Mouse (Mus musculus): ENCODE measurements at regions not wholly inside any gene's neighbourhood (a gene's known extent, or its start where the extent isn't known, plus 50 kb on each side); places are given as distances from the start of the nearest gene placed in this dataset.
A peak's percentile ranks its signal among the peaks of the same experiment; 100 is the strongest.
"Not testable (repeated sequence)": the region's sequence is repeated elsewhere in the genome, so short reads cannot be mapped to it uniquely, and the experiment has no call there.

- DNase-seq (ENCODE audit: low spot score in 2 of 2), result no peak
Measured at GRCm38 (mm10) chr2:123655551-123655950, 434.2 kb upstream of the Sema6d start.

GRCm38 (mm10) chr2:123688290-123689030, 401.3 kb upstream of the Sema6d start:
- DNase-seq (ENCODE audit: low spot score in 2 of 2), result no peak

GRCm38 (mm10) chr2:123689801-123690200, 400.0 kb upstream of the Sema6d start:
- no peak for DNase-seq (ENCODE audit: low spot score in 2 of 2)

GRCm38 (mm10) chr2:123739688-123740087, 350.1 kb upstream of the Sema6d start:
- DNase-seq (ENCODE audit: low spot score in 2 of 2), result no peak

GRCm38 (mm10) chr2:123740541-123740940, 349.2 kb upstream of the Sema6d start:
- no peak for DNase-seq (ENCODE audit: low spot score in 2 of 2)

- DNase-seq (ENCODE audit: low spot score in 2 of 2), result no peak
Measured at GRCm38 (mm10) chr2:123754220-123754619, 335.5 kb upstream of the Sema6d start.

- DNase-seq (ENCODE audit: low spot score in 2 of 2), result not testable (repeated sequence)
Measured at GRCm38 (mm10) chr2:123754656-123755499, 334.9 kb upstream of the Sema6d start.

- DNase-seq (ENCODE audit: low spot score in 2 of 2), result peak in 1 of 2 experiments; percentile 13
Measured at GRCm38 (mm10) chr2:123799226-123799786, 290.5 kb upstream of the Sema6d start.

GRCm38 (mm10) chr2:123805646-123806045, 284.1 kb upstream of the Sema6d start:
- no peak for DNase-seq (ENCODE audit: low spot score in 2 of 2)

GRCm38 (mm10) chr2:123806370-123806769, 283.4 kb upstream of the Sema6d start:
- peak in 1 of 2 experiments; percentile 23 for DNase-seq (ENCODE audit: low spot score in 2 of 2)

- peak in 1 of 2 experiments; percentile 16 for DNase-seq (ENCODE audit: low spot score in 2 of 2)
Measured at GRCm38 (mm10) chr2:123813182-123813949, 276.4 kb upstream of the Sema6d start.

- DNase-seq (ENCODE audit: low spot score in 2 of 2), result no peak
Measured at GRCm38 (mm10) chr2:123813950-123814337, 275.8 kb upstream of the Sema6d start.

GRCm38 (mm10) chr2:123816627-123817026, 273.1 kb upstream of the Sema6d start:
- DNase-seq (ENCODE audit: low spot score in 2 of 2), result no peak

- no peak for DNase-seq (ENCODE audit: low spot score in 2 of 2)
Measured at GRCm38 (mm10) chr2:123833540-123834136, 256.1 kb upstream of the Sema6d start.

All from cerebellum, postnatal 4 days (tissue).